Mouse (Mus musculus): ENCODE results near the gene Phc3.
"Not testable (repeated sequence)": the region's sequence is repeated elsewhere in the genome, so short reads cannot be mapped to it uniquely, and the experiment has no call there.

Gene Phc3

GRCm38 (mm10) chr3:30887449-30887848 lies 81.8 kb downstream of the Phc3 start:
- DNase-seq (ENCODE audit: low read depth in 2 of 2, low spot score in 2 of 2): no peak

GRCm38 (mm10) chr3:30876709-30877108 lies 92.5 kb downstream of the Phc3 start:
- DNase-seq (ENCODE audit: low read depth in 2 of 2, low spot score in 2 of 2): no peak

- DNase-seq (ENCODE audit: low read depth in 2 of 2, low spot score in 2 of 2): no peak
Observed at GRCm38 (mm10) chr3:30869995-30870394, 99.2 kb downstream of the Phc3 start.

GRCm38 (mm10) chr3:30868625-30869024 lies 100.6 kb downstream of the Phc3 start:
- no peak for DNase-seq (ENCODE audit: low read depth in 2 of 2, low spot score in 2 of 2)

GRCm38 (mm10) chr3:30868176-30868575 lies 101.0 kb downstream of the Phc3 start:
- no peak for DNase-seq (ENCODE audit: low read depth in 2 of 2, low spot score in 2 of 2)

- no peak for DNase-seq (ENCODE audit: low read depth in 2 of 2, low spot score in 2 of 2)
Observed at GRCm38 (mm10) chr3:30864640-30865039, 104.6 kb downstream of the Phc3 start.

GRCm38 (mm10) chr3:30863712-30864435 lies 105.3 kb downstream of the Phc3 start:
- DNase-seq (ENCODE audit: low read depth in 2 of 2, low spot score in 2 of 2): peak in 1 of 2 experiments; percentile 5

GRCm38 (mm10) chr3:30860705-30861104 lies 108.5 kb downstream of the Phc3 start:
- DNase-seq (ENCODE audit: low read depth in 2 of 2, low spot score in 2 of 2): no peak

- not testable (repeated sequence) for DNase-seq (ENCODE audit: low read depth in 2 of 2, low spot score in 2 of 2)
Observed at GRCm38 (mm10) chr3:30859599-30859998, 109.6 kb downstream of the Phc3 start.

- peak; percentile 68 to 80 for DNase-seq (ENCODE audit: low read depth in 2 of 2, low spot score in 2 of 2)
Observed at GRCm38 (mm10) chr3:30855604-30856458, 113.4 kb downstream of the Phc3 start, which contains the start of gene Gpr160. Gene Gpr160 (plus strand): TSS chr3:30855950.

- DNase-seq (ENCODE audit: low read depth in 2 of 2, low spot score in 2 of 2): no peak
Observed at GRCm38 (mm10) chr3:30853596-30853995, 115.6 kb downstream of the Phc3 start.

GRCm38 (mm10) chr3:30851422-30851821 lies 117.8 kb downstream of the Phc3 start:
- DNase-seq (ENCODE audit: low read depth in 2 of 2, low spot score in 2 of 2): no peak
